Mouse (Mus musculus) cerebellum, postnatal 10 days (tissue): ENCODE results near the gene Ppp3ca.

Experiments
- DNase-seq, 2 experiments: peaks; one replicate each; pipeline ENCODE4 v3.0.0; 2021; ENCODE audit warnings: mixed read lengths in 2 of 2

Ppp3ca gene

DNA sequence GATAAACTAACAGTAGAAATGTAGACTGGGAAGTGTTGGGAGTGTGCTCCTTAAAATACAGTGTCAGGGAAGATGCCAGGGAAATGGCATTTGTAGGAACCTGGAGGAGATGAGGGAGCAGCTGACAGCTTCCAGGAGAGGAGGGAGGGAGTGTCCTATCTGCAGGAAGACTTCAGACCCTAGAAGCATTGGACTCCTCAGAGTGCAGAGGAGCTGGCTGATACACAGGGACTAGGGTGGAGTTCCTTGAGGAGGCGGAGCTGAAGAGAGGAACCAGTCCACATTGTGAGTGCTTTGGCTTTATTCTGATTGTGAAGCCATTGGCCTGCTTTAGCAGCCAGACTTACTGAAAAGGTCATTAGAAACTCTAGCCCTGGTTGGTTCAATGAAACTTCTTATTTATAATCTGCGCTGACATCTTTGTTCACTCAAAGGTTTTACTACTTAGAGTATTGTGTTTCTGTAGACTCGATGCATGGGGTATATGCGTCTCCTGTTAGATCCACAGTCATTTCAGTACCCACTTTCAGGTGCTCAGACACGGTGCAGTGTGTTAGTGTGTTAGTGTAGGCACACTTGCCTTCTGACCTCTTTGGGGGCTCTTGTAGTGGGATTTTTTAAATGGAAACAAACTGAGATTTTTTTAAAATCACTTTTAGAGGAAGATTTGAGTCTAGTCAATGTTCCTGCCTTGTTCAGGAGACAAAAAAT lies 99.0 kb downstream of the Ppp3ca start:
- no peak for DNase-seq

DNA sequence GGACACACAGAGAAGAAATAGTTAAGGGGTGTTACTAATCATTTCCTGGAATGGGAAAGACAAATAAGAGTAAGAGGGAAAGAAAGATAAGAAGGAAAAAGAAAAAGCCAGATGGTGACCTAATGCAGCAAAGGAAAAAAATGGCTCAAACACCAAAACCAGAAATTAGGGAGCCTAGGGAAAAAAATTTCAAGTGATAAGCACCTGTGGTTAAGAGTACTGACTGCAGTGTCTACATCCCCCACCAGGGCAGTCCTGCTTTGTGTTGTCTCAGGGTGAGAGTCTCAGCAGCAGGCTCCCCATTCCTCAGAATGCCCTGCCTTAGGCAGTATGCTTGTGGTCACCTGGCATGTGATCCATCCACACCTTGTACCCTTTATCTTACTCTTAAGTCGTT lies 99.6 kb downstream of the Ppp3ca start:
- no peak for DNase-seq

DNA sequence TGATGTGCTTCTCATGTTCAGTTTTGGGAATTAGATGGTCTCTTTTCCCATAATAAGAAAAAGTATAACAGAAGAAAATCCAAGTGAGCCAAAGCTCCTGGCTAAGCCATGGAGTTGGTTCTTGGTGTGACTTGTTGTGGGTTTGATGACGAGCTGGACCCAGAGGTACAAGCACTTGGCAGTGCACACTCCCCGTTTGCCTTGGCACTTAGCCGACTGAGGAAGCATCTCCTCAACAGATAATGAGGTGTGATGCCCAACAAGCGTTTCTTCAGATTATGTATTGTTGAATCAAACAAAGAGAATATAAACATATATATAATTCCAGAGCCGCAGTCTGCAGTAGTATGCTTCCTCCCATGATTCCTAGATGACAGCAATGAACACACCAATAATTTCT lies 101.8 kb downstream of the Ppp3ca start:
- DNase-seq = peak; percentile 50 to 69

DNA sequence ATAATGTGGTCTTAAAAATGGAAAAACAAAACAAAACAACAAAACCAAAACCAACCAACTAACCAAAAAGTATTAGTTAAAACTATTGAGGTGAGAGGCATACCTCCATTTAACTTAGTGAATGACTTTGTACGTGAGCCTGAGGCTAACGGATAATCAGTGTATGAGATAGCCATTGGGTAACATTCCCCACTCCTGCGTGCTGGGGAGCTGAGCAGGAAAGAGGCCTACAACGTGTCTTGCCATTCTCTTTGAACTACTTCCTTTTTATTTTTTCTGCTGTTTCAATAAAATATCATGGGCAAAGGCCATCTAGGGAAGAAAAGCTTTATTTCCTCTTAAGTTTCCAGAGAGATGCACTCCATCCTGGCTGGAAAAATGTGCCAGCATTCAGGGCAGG lies 103.3 kb downstream of the Ppp3ca start:
- DNase-seq = no peak

DNA sequence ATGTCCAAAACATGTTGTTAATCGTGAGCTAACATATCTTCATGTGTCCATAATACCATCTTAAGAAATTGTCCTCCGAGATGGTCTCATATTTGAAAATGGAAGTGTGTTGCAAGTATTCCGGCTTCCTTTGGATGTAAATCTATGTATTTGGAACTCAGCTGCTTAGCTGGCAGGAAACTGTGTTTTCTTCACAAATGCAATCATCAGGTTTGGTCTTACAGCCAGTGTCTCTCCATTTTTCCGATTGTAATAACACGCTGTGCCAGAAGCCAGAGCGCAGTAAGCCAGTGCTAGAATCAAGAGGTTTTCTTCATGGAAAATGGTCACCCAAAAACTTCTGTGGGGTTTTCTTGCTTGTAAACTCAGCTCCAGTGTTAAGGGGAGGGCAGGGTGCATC lies 104.3 kb downstream of the Ppp3ca start:
- DNase-seq = no peak

DNA sequence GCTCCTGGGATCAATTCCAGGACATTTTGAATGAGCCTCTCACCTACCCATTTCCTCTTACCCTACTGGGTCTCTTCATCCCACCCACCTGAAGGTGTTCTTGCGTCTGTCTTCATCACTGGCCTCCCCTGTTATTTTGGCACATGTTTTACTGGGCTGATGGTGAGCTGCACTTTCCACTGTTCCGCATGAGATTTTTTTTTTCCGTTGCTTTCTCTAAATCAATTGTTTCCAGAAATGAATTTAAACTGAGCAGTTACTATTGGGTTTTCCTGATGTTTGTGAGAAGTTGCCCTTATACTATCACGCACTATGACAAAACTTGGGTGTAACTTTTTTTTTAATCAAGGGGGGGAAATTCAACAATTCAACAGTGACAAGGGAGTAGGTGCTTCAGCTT lies 106.6 kb downstream of the Ppp3ca start:
- DNase-seq = peak; percentile 14 to 27

DNA sequence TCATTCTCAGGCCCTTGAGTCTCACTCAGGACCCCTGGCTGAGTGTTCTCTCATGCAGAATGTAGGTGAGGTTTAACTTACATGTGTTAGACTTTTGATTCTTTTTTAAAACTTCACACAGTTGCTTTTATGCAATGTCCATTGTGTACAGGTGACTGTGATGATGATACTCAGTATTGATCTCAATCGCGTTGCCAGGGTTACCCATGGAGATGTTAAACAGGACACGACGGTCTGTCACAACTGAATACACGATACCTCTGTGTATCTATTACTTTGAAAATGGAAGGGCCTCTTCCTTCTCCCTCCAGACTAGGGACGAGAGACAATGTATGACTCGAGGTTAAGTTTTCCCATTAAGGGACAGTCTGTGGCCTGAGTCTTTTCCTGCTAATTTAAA lies 107.5 kb downstream of the Ppp3ca start:
- DNase-seq = no peak

DNA sequence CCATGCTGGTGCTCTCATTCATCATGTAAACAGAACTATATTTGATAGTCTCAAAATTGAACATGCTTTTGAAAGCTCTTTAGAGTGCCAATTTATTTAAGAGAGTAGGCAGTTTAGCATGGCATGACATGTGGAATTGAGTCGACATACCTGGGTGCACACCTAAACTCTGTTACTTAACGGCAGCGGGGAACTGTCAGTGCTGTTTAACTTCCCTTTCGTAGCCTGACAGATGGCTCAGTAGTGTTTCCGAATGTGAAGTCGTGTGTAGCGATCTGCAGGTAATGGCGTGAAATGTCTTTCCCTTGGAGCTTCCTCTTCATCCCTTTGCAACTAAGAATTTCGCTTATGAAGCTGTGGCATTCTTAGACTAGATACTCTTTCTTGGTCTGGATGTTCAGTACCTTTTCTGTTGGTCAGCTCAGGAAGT lies 107.9 kb downstream of the Ppp3ca start:
- DNase-seq = peak; percentile 44 to 47

DNA sequence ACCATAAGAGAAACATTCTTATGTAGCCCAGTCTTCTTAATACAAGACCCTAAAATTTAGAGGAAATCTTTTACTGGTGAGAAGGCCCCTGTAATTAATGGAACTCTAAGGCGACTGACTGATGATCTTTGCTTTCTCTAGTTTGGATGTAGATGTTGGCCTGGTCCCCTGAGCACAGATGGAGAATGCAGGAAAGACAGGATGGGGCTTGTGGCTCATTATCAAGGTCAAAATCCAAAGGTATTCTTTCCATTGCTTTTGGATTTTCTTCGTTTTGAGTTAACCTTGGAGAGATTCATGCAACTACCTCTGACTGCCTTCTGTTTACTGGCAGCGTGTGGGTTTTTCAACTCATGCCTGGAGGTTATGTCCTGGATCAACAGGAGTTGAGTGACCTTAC lies 110.4 kb downstream of the Ppp3ca start:
- DNase-seq = peak; percentile 52 to 60

DNA sequence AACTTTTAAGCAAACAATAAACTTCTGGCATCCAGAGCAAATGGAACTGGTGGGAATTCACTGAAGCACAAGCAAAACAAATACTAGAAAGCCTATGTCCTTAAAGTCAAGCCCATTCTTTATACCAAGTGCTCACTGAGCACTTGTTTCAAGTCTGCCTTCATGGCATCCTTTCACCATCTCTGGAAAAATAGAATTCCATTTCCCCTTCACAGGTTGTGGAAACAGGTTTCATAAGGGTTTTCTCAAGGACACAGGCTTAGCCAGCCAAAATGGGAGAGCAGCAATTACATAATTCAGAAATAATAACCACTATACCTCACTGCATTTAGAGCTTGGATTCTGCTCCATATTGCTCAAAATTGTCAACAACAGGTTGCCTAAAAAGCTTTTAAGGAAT lies 112.1 kb downstream of the Ppp3ca start:
- DNase-seq = no peak

DNA sequence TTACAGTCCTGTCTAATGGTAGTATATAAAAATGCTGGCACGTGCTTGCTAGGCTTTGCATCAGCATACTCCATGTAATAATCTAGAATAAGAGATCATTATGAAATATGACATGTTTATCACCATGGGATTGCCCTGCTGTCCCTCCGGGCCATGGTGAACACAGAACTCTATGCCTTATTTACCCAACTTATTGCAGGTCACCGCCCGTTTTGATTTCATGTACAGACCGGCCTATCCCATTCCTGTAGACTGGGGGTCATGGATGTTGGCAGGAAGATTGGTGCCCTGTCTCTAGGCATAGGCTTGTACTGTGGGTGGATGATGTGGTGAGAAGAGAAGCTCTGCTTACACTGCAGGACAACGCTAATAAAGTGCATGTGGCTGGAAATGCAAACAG lies 115.8 kb downstream of the Ppp3ca start:
- no peak for DNase-seq

DNA sequence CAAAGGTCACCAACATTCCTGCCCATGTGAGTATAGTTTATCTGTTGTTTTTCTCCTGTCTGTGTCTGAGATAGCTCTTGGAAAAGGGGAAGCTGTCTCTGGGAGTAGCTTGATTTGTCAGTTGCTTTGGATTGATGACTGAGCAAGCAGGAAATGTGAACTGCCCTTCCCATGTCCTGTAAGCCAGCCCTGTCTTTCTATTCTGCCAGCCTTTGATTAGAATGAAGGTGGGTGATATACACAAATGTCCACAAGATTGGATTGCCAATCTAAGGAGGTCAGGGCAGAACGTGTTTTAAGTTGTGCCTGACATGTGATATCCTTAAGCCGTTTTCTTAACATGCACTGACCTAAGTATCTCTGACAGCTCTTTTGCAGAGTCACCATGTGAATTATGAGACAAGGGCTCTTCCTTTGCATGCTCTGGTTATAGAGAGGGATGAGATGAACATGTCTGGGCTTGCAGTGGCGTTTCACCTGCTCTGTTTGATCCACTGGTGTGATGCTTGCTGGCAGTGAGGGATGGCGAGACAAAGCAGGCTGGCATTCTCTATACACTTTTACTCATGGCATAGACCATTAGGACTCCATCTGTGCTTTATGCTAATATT lies 120.4 kb downstream of the Ppp3ca start:
- DNase-seq = peak; percentile 29 to 42

DNA sequence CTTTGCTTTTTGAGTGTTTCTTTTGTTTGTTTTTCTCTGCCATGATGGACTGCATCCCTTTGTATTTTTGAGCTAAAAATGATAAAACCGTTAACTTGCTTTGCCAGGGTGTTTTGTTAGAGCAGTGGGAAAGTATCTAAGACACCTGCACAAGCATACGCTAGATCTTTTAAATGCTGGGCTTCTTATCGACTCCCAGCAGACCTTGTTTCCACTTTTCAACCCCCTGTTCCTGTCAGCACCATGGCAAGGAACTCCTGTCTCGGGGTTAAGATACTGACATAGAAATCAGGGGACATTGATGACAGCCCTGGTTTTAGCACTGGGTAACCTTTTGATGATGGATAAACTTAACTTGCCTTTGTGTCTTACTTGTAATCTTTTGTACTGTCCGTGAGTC lies 121.5 kb downstream of the Ppp3ca start:
- DNase-seq = no peak

DNA sequence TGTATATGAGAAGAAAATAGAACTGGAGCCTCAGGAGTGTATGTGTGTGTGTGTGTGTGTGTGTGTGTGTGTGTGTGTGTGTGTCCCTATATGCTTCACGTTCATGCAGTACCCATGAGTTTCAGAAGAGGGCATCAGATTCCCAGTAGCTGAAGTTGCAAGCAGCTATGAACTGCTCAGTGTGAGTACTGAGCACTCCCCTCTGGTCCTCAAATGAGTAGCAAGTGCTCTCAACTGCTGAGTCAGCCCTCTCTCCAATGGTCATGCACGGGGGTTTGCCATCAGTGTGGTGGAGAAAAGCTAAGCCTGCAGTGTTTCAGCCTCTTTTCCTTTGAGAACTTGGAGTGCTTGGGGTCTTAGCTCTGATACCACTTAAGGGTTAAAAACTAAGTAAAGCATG lies 122.0 kb downstream of the Ppp3ca start:
- DNase-seq = no peak

DNA sequence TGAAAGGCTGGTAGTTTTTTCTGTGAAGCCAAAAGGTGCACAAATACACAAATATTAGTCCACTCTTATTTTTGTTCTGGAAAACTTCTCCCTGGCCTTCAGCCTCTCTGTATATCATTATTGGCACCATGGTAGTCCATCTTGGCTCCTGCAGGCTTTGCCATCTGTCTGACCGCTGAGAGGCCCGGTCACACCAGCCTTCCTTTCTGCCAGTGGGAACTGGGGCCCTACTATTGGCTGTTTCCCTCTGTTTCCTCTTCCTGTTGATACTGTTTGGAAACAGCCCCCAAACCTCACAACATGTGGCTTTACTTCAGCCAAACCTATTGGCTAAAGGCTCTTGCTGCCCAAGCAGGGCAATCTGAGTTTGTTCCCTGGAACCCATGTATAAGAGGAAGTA lies 123.5 kb downstream of the Ppp3ca start:
- DNase-seq = peak; percentile 78 to 89

DNA sequence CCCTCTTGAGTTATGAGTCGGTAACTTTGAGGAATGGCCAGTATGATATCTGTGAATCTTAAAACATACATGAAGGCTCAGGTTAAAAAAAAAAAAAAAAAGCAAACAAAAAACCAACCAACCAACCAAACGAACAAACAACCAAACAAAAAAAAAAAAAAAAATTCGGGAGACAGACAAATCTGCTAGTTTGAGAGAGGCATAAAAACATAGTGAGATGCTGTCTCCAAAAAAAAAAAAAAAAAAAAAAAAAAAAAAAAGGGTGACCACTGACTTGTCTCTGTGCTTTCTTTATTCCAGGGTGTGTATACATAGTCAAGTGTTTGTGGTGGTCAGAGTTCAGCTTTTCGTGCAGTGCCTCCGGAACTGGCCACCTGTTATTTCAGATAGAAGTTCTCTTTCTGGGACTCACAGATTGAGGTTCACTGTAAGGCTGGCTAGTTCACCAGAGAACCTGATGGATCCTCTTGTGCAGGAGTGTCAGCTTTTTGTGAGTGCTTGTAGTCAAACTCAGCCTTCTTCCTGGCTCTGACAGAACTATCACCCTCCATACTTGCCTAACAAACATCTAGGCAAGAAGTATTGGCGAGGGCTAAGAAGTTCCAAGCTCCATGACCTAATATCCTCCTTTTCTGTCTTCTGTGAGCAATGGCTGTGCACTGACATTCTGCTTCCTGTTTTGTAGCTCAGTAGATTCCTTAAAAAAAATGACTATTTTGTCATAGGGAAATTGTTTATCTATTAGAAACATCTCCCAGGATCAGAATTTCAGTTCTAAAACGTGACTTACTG lies 124.7 kb downstream of the Ppp3ca start:
- DNase-seq = no peak

DNA sequence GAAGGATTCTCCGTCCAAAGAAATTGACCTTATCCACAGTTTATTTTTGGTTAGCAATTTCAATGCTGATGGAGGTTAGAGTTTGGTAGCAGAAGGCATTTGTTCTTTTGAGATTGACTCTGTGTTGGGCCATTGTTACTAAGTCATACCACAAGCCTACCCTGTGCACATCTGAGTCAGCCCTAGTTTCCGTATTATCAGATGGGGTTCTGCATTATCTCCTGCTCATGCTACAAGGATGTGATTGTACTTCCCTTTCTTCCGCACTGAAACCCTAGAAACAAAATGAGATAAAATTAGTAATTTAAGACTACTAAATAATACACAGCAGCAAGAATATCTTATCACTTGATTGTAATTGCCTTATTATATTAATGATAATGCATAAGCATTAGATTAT lies 129.0 kb downstream of the Ppp3ca start:
- DNase-seq = no peak

DNA sequence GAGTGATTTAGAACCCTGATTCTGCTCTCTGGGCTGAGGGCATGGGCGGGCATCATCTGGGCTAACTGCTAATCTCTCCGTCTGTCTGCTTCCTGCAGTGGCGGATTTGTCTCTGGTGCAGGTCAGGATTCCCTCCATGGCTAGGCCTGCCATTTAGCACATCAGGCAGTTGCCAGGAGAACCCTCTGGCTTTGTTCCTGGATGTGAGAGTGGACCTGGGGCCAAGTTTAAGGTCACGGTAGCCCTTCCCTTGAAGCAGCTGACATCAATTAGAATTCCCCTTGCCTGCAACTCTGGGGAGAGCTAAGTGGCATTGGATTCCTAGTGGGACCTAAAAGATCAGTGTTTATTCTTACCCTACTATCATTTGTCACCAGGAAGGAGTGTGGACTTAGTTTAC lies 132.7 kb downstream of the Ppp3ca start:
- DNase-seq = peak; percentile 49 to 60

DNA sequence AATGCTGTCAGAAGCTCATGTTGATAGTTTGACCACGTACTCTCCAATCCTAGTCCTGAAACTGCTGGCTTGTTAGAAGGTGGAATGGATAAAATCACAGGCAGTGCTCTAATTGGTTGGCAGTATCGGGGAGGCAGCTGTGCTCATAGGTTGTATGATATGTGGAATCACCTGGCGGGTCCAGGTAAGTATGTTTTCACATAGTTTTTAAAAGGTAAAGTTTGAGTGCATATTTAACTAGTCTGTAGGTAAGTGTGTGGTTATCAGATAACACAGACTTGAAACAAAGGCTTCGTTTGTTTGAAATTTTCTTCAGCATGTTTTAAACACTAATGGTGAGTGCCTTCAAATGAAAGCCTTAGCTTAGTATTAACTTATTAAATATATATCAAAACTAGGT lies 136.0 kb downstream of the Ppp3ca start:
- DNase-seq = no peak

DNA sequence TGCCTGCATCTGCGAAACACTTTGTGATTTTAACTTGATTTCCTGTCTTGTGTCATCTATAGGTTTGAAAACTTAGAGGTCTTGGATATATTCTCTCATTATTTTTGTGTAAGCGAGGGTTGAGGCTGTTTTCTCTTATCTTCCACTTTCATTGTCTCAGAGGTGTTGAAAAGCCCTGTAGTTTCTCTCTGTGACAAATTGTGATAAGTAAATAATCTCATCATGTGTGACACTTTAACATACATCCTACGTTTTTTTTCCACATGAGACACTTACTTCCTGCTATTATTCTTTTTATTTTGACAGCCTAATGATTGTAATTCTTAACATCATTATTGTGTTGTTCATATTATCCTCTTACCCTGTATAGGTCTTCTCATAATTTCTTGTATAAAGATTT lies 140.3 kb downstream of the Ppp3ca start:
- DNase-seq = no peak

DNA sequence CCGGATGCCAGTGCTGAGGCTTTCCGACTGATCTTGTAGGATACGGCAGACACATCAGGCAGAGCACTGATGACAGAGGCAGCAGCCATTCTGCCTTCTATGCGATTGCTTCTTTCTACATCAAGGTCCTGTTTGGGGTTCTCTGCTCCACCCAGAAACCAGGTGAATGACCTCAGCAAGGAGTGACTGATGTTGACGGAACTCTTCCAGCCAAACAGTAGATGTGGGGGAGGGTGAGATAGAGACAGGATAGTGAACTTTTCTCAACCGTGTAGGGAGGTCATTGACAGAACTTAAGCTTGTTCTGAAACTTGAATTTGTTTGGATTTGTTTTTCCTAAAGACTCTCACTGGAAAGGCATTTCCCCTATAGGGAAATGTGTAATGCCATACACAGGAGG lies 142.2 kb downstream of the Ppp3ca start:
- DNase-seq = no peak

DNA sequence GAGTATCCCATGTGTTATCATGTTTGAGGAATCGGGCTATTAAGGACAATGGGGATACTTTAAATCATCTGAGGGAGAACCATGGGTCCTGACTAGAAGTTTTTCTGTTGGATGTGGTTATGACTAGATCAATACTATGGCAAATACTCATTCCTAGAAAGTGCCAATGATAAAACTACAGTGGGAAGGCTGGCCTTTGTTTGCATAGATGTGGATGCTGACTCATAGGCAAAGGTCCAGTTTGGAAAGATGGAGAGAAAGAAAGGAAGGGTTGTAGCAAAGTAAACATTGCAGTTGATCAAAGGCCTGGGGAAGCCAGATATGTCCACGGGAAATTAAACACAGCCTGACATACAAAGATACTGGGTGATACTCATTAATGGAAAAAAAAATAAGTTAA lies 142.9 kb downstream of the Ppp3ca start:
- no peak for DNase-seq

DNA sequence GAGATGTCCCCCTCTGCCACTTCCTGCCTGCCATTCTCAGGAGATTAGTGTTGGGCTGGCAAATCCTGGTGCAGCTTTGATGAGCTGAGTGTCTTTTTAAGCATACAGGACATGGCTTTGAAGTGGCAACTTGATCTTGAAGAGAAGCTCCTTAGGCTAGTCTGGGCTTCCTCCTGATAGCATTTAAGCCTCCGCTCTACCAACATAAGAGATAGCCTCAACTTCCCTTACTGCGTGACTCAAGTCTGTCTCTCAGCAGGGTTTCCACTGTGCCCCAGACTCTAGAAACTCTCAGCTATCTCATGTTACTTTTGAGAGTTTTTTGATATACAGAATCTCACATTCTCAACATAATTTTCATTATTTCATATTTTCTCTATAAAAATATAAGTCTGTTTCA lies 144.0 kb downstream of the Ppp3ca start:
- no peak for DNase-seq

DNA sequence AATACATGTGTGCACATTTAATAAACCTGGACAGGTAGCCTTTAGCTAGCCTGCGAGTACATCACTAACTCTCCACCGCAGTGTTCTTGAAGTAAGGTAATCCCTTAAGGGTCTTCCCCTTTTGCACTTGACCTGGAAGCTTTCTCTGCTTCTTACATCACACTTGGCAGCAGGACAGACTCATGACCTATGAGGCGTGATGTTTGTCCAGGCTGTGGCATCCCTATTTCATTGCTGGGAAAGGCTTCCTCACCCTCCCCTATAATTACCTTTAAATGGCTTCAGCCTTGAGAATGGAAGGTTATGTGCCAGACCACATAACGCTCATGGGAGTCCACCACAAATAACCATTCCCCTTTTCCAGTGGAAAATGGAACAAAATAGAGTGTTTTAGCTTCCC lies 145.0 kb downstream of the Ppp3ca start:
- DNase-seq = peak in 1 of 2 experiments; percentile 23
